Mouse (Mus musculus) lung, embryonic 15.5 days (tissue): ENCODE data around the gene Tomm40. TPM values are rescaled to one million over a fixed set of nuclear protein-coding genes. Genes with fewer than 3 reads are reported as not detected.
A peak's percentile ranks its signal among the peaks of the same experiment; 100 is the strongest.

Experiments used
- ATAC-seq: fragments of 200-750 bp; cut with Nextera tagmentation; 2 replicates; pipeline ENCODE4 v1.8.0; 2017; ENCODE audit warnings: moderate number of reproducible peaks, borderline replicate concordance; ENCODE audit not compliant: low FRiP score, low TSS enrichment; ENCODE audit errors: extremely low read depth
- H3K27ac ChIP-seq: fragments of 300-500 bp; sonication (generic); 2 replicates; pipeline ENCODE4 v1.5.1; 2015; ENCODE audit warnings: moderate library complexity, mild to moderate bottlenecking, inconsistent platforms
- H3K27me3 ChIP-seq: fragments of 300-500 bp; sonication (generic); 2 replicates; pipeline ENCODE4 v1.6.1; 2015; ENCODE audit warnings: inconsistent platforms
- H3K36me3 ChIP-seq: fragments of 300-500 bp; sonication (generic); 2 replicates; pipeline ENCODE4 v1.6.1; 2015; ENCODE audit warnings: inconsistent platforms
- H3K4me1 ChIP-seq: fragments of 300-500 bp; sonication (generic); 2 replicates; pipeline ENCODE4 v1.6.1; 2015; ENCODE audit warnings: inconsistent platforms
- H3K4me2 ChIP-seq: fragments of 300-500 bp; sonication (generic); 2 replicates; pipeline ENCODE4 v1.6.1; 2015; ENCODE audit warnings: inconsistent platforms, mild to moderate bottlenecking, moderate library complexity
- H3K4me3 ChIP-seq: fragments of 300-500 bp; sonication (generic); 2 replicates; pipeline ENCODE4 v1.5.1; 2015; ENCODE audit warnings: mild to moderate bottlenecking, inconsistent platforms
- H3K9ac ChIP-seq: fragments of 300-500 bp; sonication (generic); 2 replicates; pipeline ENCODE4 v1.6.1; 2015; ENCODE audit warnings: inconsistent platforms
- H3K9me3 ChIP-seq: fragments of 300-500 bp; sonication (generic); 2 replicates; pipeline ENCODE4 v1.6.1; 2016; ENCODE audit warnings: inconsistent platforms
- WGBS: fragments of 180-500 bp; shearing (Covaris S2); methylation state at CpG from one replicate; pipeline ENCODE4 v1.1.7; 2015; 5-methylcytosine and 5-hydroxymethylcytosine counted together
- polyA plus RNA-seq: library from polyadenylated mRNA; unstranded; fragments of >200 nt; fragmentation: Nextera tagmentation; extraction: Ambion mirVana; gene quantifications from 2 replicates; pipeline ENCODE4 v1.2.1, GENCODE M21; 2015

The Tomm40 gene
- polyA plus RNA-seq, 1 experiment from 2014 or later = 149 TPM

DNA sequence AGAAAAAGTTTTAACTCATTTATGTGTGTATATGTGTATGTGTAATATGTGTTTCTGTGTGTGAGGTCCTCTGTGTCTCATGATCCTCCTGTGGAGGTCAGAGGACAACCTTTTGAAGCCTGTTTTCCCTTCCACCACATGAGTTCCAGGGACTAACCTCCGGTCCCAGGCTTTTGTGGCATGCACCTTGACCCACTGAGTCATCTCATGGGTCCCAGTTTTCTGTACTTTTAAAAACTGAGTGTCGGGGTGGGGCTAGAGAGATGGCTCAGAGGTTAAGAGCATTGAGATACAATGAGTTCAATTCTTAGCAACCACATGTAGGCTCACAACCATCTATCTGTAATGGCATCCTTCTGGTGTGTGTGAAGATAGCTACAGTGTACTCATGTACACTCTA, 34.5 kb downstream of the Tomm40 start:
- ATAC-seq = no peak
- peaks cover 16% of the 10 kb centered on the region; the same call in 1 of the 2 replicates for H3K4me1 ChIP-seq
- no peak overlapping the region for H3K4me3 ChIP-seq
- no peak overlapping the region for H3K27ac ChIP-seq
- H3K4me2 ChIP-seq = no peak overlapping the region
- no peaks in the 10 kb centered on the region for H3K27me3 ChIP-seq
- H3K36me3 ChIP-seq = no peaks in the 10 kb centered on the region
- WGBS = 66% methylated on average over 2 of the region's 2 CpGs
- H3K9me3 ChIP-seq = no peaks in the 10 kb centered on the region
- H3K9ac ChIP-seq = no peak overlapping the region

DNA sequence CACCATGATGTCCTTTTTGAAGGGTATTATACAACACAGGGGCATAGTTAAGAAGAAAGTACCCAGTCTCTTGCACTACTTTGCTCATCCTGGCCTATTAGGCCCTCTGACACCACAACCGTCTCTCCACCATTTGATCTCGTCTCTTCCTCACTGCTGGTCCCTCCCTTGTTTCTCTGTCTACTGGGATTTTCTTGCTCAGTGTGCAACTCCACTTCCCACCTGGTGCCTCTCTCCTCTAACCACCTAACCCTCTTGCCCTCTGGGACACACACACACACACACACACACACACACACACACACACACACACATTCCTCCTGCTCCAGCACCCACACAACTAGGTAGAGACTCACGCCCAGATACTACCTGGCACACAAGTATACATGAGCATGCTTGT, 36.3 kb downstream of the Tomm40 start:
- H3K4me2 ChIP-seq = no peak overlapping the region
- no peaks in the 10 kb centered on the region for H3K36me3 ChIP-seq
- no peak overlapping the region for H3K9ac ChIP-seq
- no peak overlapping the region for H3K27ac ChIP-seq
- H3K9me3 ChIP-seq = no peaks in the 10 kb centered on the region
- H3K4me1 ChIP-seq = peaks cover 13% of the 10 kb centered on the region; the same call in 1 of the 2 replicates
- ATAC-seq = no peak
- no peak overlapping the region for H3K4me3 ChIP-seq
- 87% methylated on average over 3 of the region's 3 CpGs for WGBS
- no peaks in the 10 kb centered on the region for H3K27me3 ChIP-seq

DNA sequence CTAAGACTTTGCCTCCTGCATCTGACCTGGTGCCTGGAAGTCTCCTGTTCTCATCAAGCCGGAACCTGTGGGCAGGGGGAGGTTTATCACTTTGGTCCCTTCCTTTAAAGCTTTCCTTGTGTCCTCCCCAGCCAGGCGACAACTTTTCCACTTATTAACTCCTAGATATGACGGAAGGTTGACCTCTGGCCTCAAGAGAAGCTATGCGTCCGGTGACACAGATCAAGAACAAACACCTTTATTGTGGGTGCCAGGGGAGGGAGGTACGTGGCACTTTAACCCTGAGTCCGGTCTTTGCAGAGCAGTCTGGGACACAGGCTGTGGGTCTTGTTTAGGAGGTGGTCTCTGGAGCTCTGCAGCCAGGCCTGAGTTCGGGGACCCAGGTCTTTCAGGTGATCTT, 37.4 kb downstream of the Tomm40 start, which contains the start of gene Apoc2:
Apoc2 (minus strand) TSS at position 70 of the 400 bp plus-strand sequence.
- no peak within 1 kb of the TSS for H3K9ac ChIP-seq
- H3K9me3 ChIP-seq = no peaks in the 10 kb centered on the region
- 0 out of 2 replicates have a peak, but pooled peaks cover 9% of the 10 kb centered on the region for H3K4me1 ChIP-seq
- no peak within 1 kb of the TSS for H3K4me3 ChIP-seq
- no peak within 1 kb of the TSS for H3K27ac ChIP-seq
- no peaks in the 10 kb centered on the region for H3K27me3 ChIP-seq
- H3K4me2 ChIP-seq = no peak within 1 kb of the TSS
- WGBS = 47% methylated on average over 8 of the region's 8 CpGs
- no peak for ATAC-seq
- no peaks in the 10 kb centered on the region for H3K36me3 ChIP-seq

DNA sequence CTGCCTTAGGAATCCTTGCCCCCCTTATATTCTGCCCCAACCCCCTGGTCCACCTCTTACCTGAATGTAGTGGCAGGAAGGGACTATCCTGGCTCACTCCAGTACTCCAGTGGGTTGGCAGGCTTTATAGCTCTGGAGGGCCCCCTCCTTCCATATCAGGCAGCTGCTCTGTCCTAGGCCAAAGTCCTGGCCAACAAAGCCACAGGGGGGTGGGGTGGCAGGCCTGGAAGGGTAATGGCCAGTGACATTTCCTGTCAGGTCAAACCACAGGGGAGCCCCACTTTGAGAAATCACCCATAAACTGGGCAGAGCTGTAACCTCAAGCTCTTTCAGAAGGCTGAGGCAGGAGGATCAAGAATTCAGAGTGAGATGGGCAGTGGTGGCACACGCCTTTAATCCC, 38.6 kb downstream of the Tomm40 start:
- Histone ChIP-seq H3K4me1 (0 out of 2 replicates have a peak, but pooled peaks cover 5% of the 10 kb centered on the region), H3K4me2 (no peak overlapping the region), H3K9me3 (no peaks in the 10 kb centered on the region), H3K27ac (no peak overlapping the region), H3K36me3 (no peaks in the 10 kb centered on the region), H3K27me3 (no peaks in the 10 kb centered on the region), H3K9ac (no peak overlapping the region), H3K4me3 (no peak overlapping the region)
- no peak for ATAC-seq
- WGBS = 76% methylated on average over 1 of the region's 1 CpGs

DNA sequence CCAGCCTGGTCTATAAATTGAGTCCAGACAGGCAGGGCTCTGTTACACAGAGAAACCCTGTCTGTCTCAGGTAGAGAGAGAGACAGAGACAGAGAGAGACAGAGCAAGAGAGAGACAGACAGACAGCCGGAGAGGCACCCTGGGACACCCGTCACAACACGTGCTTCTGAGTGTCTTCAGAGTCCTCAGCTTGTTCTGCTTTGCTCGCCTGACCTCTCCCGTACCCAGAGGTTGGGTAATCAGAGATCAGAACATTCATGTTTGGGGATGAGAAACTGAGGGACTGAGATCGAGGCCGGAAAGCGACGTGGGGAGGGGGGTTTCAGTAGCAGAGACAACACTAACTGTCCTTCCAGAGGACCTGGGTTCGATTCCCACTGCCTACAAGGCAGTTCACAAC, 39.4 kb downstream of the Tomm40 start:
- no peak overlapping the region for H3K4me3 ChIP-seq
- no peaks in the 10 kb centered on the region for H3K4me1 ChIP-seq
- no peaks in the 10 kb centered on the region for H3K36me3 ChIP-seq
- no peak overlapping the region for H3K27ac ChIP-seq
- no peaks in the 10 kb centered on the region for H3K9me3 ChIP-seq
- H3K9ac ChIP-seq = no peak overlapping the region
- no peaks in the 10 kb centered on the region for H3K27me3 ChIP-seq
- H3K4me2 ChIP-seq = no peak overlapping the region
- ATAC-seq = no peak
- WGBS = 74% methylated on average over 10 of the region's 10 CpGs

DNA sequence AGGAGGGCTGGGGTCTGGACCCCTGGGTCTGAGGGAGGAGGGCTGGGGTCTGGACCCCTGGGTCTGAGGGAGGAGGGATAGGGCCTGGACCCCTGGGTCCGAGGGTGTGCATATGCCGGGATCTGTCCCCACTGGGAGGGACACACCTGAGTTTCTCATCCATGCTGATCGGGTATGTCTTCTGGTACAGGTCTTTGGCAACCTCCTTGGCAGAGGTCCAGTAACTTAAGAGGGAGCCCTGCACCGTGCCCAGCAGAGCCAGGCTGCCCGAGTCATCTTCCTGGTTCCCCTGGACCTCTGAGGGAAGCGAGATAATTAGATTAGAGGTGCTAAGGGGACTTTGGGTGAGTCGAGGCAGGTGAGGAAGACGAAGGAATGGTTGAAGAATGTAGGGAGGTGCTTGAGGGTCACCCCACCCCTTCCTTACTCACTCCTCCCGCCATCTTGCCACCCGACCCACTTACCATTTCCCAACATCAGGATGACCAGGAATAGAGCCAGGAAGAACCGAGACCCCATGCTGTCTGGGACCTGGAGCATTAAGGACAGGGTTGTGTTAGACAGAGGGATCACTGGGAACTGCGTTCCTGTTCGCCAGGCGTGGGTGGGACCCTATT, 42.0 kb downstream of the Tomm40 start:
- no peaks in the 10 kb centered on the region for H3K36me3 ChIP-seq
- no peaks in the 10 kb centered on the region for H3K9me3 ChIP-seq
- no peak overlapping the region for H3K4me2 ChIP-seq
- H3K4me1 ChIP-seq = peaks cover 5% of the 10 kb centered on the region
- WGBS = 45% methylated on average over 14 of the region's 14 CpGs
- no peak overlapping the region for H3K27ac ChIP-seq
- H3K27me3 ChIP-seq = no peaks in the 10 kb centered on the region
- ATAC-seq = no peak
- H3K9ac ChIP-seq = no peak overlapping the region
- H3K4me3 ChIP-seq = no peak overlapping the region

DNA sequence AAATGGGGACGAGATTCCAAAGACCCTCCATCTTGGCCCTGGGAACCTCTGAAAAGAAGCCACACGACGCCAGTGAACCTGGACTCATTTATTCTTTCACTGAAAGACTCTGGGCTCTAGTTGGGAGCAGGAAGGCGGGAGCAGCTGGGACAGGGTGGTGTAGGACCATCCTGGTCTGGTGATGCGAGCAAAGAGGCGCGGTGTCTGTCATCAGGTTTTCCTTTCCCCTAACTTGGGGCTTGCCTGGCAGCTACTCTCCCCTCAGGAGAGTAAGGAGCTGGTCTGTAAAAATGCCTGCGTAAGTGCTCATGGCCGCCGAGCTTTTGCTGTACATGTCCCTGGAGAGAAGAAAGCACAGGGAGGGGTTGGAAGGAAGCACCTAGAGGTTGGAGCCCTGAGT, 43.7 kb downstream of the Tomm40 start:
- H3K4me3 ChIP-seq = no peak overlapping the region
- H3K27me3 ChIP-seq = no peaks in the 10 kb centered on the region
- WGBS = 64% methylated on average over 10 of the region's 10 CpGs
- peaks cover 5% of the 10 kb centered on the region for H3K4me1 ChIP-seq
- H3K36me3 ChIP-seq = no peaks in the 10 kb centered on the region
- no peak overlapping the region for H3K9ac ChIP-seq
- ATAC-seq = no peak
- no peaks in the 10 kb centered on the region for H3K9me3 ChIP-seq
- H3K27ac ChIP-seq = no peak overlapping the region
- no peak overlapping the region for H3K4me2 ChIP-seq

DNA sequence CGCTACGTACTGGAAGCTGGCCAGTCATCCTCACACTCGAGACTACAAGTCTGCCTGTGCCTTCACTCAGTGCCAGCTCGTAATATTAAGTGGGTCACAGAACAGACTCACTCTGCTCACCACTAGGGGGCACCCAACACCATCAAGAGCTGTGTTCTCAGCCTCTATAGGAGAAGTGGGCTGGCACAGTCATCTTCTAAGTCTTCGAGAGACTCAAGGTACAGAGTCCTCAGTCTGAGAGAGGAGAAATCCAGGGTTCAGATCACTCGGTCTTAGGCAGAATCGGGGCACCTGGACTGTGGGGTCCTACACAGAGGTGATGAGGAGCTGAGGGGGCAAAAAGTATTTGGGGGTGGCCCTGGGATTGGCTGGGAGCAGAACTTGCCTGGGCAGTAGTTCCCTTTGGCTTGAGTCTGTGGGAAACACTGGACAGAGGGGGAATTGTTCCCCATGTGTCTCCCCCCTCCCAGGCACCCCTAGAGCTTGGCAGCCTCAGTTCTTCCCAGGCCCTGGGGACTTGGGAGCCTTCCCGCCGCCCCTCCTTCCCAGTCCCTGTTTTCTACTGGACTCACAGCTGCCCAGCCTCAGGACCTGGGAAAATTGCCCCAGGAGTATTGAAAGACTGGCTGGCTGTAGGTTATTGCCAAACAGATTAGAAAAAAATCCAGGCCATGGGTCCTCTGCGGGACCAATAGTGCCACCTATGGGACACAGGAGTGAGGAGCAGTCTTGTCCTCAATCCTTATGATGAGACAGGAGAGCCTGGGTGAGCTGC, 46.1 kb downstream of the Tomm40 start:
- H3K36me3 ChIP-seq = no peaks in the 10 kb centered on the region

DNA sequence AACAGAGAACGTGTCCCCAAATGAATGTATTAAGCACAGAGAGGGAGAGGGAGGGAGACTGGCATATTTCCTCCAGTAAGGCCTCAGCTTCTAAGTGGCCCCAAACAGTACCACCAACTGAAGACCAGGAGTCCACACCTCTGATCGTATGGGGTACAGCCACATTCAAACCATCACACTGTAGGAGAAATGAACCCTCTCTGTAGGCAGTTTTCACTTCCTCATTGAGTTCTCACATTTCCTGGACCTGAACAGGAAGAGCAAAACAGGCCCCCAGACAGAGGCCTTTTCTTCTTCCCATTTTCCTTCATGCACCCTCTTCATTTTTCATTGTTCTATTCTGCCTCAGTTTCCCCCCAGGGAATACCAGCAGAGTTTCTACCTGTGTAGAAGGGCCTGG, 47.8 kb downstream of the Tomm40 start:
- H3K4me3 ChIP-seq = no peak overlapping the region
- H3K9me3 ChIP-seq = no peaks in the 10 kb centered on the region
- no peaks in the 10 kb centered on the region for H3K27me3 ChIP-seq
- WGBS = 57% methylated on average over 2 of the region's 2 CpGs
- no peak overlapping the region for H3K4me2 ChIP-seq
- no peaks in the 10 kb centered on the region for H3K36me3 ChIP-seq
- peaks cover 19% of the 10 kb centered on the region for H3K4me1 ChIP-seq
- no peak overlapping the region for H3K27ac ChIP-seq
- H3K9ac ChIP-seq = no peak overlapping the region
- ATAC-seq = no peak

More for the DNA sequence above, 46.1 kb downstream of the Tomm40 start:
- H3K27ac ChIP-seq = peak overlapping the region; percentile 52
- 5% methylated on average over 10 of the region's 10 CpGs for WGBS
- peaks cover 10% of the 10 kb centered on the region for H3K4me1 ChIP-seq
- H3K4me2 ChIP-seq = peak overlapping the region; percentile 43
- ATAC-seq = peak; percentile 81
- H3K27me3 ChIP-seq = no peaks in the 10 kb centered on the region
- no peak overlapping the region; the same call in 1 of the 2 replicates for H3K9ac ChIP-seq
- no peaks in the 10 kb centered on the region for H3K9me3 ChIP-seq
- no peak overlapping the region for H3K4me3 ChIP-seq

DNA sequence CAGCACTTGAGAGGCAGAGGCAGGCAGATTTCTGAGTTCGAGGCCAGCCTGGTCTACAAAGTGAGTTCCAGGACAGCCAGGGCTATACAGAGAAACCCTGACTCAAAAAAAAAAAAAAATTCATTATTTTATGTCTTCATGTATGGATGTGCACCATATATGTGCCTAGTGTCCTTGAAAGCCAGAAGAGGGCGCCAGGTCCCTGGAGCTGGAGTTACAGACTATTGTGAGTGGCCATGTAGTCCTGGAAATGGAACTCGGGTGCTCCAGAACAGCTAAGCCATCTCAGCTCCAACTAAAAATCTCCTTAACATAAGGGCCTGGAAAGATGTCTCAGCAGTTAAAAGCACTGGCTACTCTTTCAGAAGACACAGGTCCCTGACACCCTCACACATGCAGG, 48.5 kb downstream of the Tomm40 start:
- WGBS = 68% methylated on average over 3 of the region's 3 CpGs
- no peaks in the 10 kb centered on the region for H3K9me3 ChIP-seq

DNA sequence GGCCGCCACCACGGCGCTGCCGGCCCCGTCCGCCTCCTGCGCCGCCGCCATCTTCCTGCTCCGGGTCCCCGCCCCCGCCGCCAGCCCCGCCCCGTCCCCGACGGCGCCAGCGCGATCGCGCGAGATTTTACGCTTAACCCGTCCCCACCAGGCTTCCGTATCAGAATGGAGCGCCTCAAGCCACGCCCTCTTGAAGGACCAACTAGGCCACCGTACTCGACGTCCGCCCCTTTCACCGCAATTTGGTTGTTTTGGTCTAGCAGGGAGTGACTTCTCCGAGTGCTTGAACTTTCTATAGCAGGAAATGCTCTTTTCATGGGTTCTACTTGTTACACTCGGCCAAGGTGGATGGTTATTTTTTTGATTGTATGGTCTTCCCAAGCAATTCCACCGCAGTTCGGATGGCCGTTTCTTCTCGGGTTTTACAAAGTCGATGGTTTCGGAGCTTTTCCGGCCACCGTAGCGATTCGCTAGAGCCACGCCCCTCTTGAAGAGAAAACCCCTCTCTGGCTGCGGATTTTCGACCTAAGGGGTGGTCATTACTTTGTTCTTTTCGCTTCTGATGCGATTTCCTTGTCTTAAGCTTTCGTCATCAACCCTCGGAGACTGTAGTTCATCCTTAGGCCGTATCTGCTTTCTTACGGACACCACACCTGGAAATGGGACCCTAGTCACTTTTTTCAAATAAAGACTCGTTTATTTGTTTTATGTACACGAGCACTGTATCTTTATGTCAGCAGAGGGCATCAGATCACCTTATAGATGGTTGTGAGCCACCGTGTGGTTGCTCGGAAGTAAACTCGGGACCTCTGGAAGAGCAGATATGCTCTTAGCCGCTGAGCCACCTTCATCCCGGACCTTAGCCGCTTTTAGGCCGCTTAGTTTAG, 50.0 kb downstream of the Tomm40 start, which contains the start of gene Clptm1:
Clptm1 (minus strand) TSS at position 79 of the 887 bp plus-strand sequence.
- peak; percentile 89 for ATAC-seq
- H3K9ac ChIP-seq = peak within 1 kb of the TSS; percentile 98
- H3K27me3 ChIP-seq = no peaks in the 10 kb centered on the region
- no peaks in the 10 kb centered on the region for H3K9me3 ChIP-seq
- H3K36me3 ChIP-seq = peaks cover 6% of the 10 kb centered on the region
- H3K4me3 ChIP-seq = peak within 1 kb of the TSS; percentile 98
- H3K4me2 ChIP-seq = peak within 1 kb of the TSS; percentile 69
- H3K27ac ChIP-seq = peak within 1 kb of the TSS; percentile 95
- under 1% methylated on average over 63 of the region's 63 CpGs for WGBS
- H3K4me1 ChIP-seq = peaks cover 19% of the 10 kb centered on the region

More for the DNA sequence above, 48.5 kb downstream of the Tomm40 start:
- peaks cover 4% of the 10 kb centered on the region for H3K36me3 ChIP-seq
- H3K4me2 ChIP-seq = no peak overlapping the region
- H3K4me1 ChIP-seq = peaks cover 19% of the 10 kb centered on the region
- H3K9ac ChIP-seq = no peak overlapping the region
- no peak overlapping the region for H3K4me3 ChIP-seq
- no peak for ATAC-seq
- no peak overlapping the region for H3K27ac ChIP-seq
- no peaks in the 10 kb centered on the region for H3K27me3 ChIP-seq
